Comparison of ENCODE assay signal across 16 mouse cellular contexts in genomic region chr6:144039221-144039620, GRCm38 (mm10).
DNase-seq lines count a peak whose midpoint lies in the region; ATAC-seq lines count a peak whose summit lies in the region.
"Had no signal": no experiment of that assay in that cellular context is flagged by ENCODE, and none has a peak within 500 bp of the region (broad histone marks: within the 10 kb centered on the region; RNA-seq: fewer than 3 reads in every experiment).

No protein-coding gene starts in this region.

- no peak for DNase-seq in kidney, postnatal 10 days
- DNase-seq in embryo, embryonic 10 days (ENCODE audit: low spot score), result peak; percentile 46
- peak; percentile 24 for DNase-seq in forebrain, embryonic 14.5 days (ENCODE audit: low spot score)
- DNase-seq in adipocyte (ENCODE audit: low spot score), result no peak
- DNase-seq: adrenal gland, postnatal 36 days; cerebellum, adult 2 months; heart, postnatal 36 days; kidney, adult 9 months; spleen, adult 18-20 months; thymus, adult 2 months had no signal

- no peaks in the 10 kb centered on the region for H3K36me3 ChIP-seq in kidney, embryonic 16.5 days (ENCODE audit: insufficient read depth, low read length)
- peaks cover 8% of the 10 kb centered on the region; the same call in 1 of the 2 replicates for H3K36me3 ChIP-seq in forebrain, embryonic 14.5 days (ENCODE audit: control insufficient read depth, insufficient read depth, low read length)
- H3K36me3 ChIP-seq in midbrain, embryonic 13.5 days, result no peaks in the 10 kb centered on the region
- no peaks in the 10 kb centered on the region for H3K36me3 ChIP-seq in intestine, embryonic 15.5 days
- H3K36me3 ChIP-seq: liver, embryonic 12.5 days had no signal

- no peak overlapping the region for H3K9ac ChIP-seq in kidney, embryonic 16.5 days (replicated peaks; ENCODE audit: low read length)
- H3K9ac ChIP-seq in forebrain, embryonic 14.5 days (ENCODE audit: low read length), result peak overlapping the region; percentile 8; the same call in 1 of the 2 replicates
- H3K9ac ChIP-seq in midbrain, embryonic 13.5 days (replicated peaks), result no peak overlapping the region
- H3K9ac ChIP-seq in intestine, embryonic 15.5 days, result no peak overlapping the region
- H3K9ac ChIP-seq: liver, embryonic 12.5 days had no signal

- no peak overlapping the region for H3K27ac ChIP-seq in kidney, embryonic 16.5 days (ENCODE audit: low read length)
- no peak overlapping the region for H3K27ac ChIP-seq in forebrain, embryonic 14.5 days (ENCODE audit: low read depth, low read length)
- 0 out of 2 replicates have a peak overlapping the region, but pooled peaks have one; percentile 9 for H3K27ac ChIP-seq in midbrain, embryonic 13.5 days
- H3K27ac ChIP-seq in intestine, embryonic 15.5 days, result no peak overlapping the region
- H3K27ac ChIP-seq: liver, embryonic 12.5 days had no signal

- no peaks in the 10 kb centered on the region for H3K9me3 ChIP-seq in kidney, embryonic 16.5 days (ENCODE audit: low read length)
- no peaks in the 10 kb centered on the region for H3K9me3 ChIP-seq in forebrain, embryonic 14.5 days (replicated peaks; ENCODE audit: control insufficient read depth, low read length)
- H3K9me3 ChIP-seq in midbrain, embryonic 13.5 days, result no peaks in the 10 kb centered on the region
- H3K9me3 ChIP-seq in intestine, embryonic 15.5 days, result no peaks in the 10 kb centered on the region
- H3K9me3 ChIP-seq: liver, embryonic 12.5 days; megakaryocyte, embryonic 14.5 days had no signal

- no peaks in the 10 kb centered on the region for H3K4me1 ChIP-seq in kidney, embryonic 16.5 days (ENCODE audit: insufficient read depth, low read length)
- H3K4me1 ChIP-seq in forebrain, embryonic 14.5 days (ENCODE audit: control insufficient read depth, insufficient read depth, low read length), result peaks cover 44% of the 10 kb centered on the region
- peaks cover 42% of the 10 kb centered on the region for H3K4me1 ChIP-seq in midbrain, embryonic 13.5 days (replicated peaks)
- H3K4me1 ChIP-seq in intestine, embryonic 15.5 days (replicated peaks), result 0 out of 2 replicates have a peak, but pooled peaks cover 3% of the 10 kb centered on the region
- H3K4me1 ChIP-seq: liver, embryonic 12.5 days; megakaryocyte, embryonic 14.5 days had no signal

- H3K4me3 ChIP-seq in kidney, embryonic 16.5 days (ENCODE audit: low read length), result no peak overlapping the region
- no peak overlapping the region for H3K4me3 ChIP-seq in forebrain, embryonic 14.5 days (ENCODE audit: low read depth, low read length)
- H3K4me3 ChIP-seq in midbrain, embryonic 13.5 days (replicated peaks), result no peak overlapping the region
- H3K4me3 ChIP-seq in intestine, embryonic 15.5 days (replicated peaks), result no peak overlapping the region
- H3K4me3 ChIP-seq: erythroblast, embryonic 14.5 days; liver, embryonic 12.5 days; megakaryocyte, embryonic 14.5 days had no signal

- H3K27me3 ChIP-seq in kidney, embryonic 16.5 days (ENCODE audit: insufficient read depth, low read length), result no peaks in the 10 kb centered on the region
- no peaks in the 10 kb centered on the region for H3K27me3 ChIP-seq in forebrain, embryonic 14.5 days (replicated peaks; ENCODE audit: control insufficient read depth, insufficient read depth, low read length)
- no peaks in the 10 kb centered on the region for H3K27me3 ChIP-seq in midbrain, embryonic 13.5 days
- no peaks in the 10 kb centered on the region for H3K27me3 ChIP-seq in intestine, embryonic 15.5 days (replicated peaks)
- H3K27me3 ChIP-seq: liver, embryonic 12.5 days had no signal

- ATAC-seq in kidney, embryonic 16.5 days (ENCODE audit: low FRiP score, low TSS enrichment), result no peak
- 0 out of 2 replicates have a peak, but pooled peaks have one; percentile 24 for ATAC-seq in forebrain, embryonic 14.5 days
- 0 out of 2 replicates have a peak, but pooled peaks have one; percentile 34 for ATAC-seq in midbrain, embryonic 13.5 days
- no peak for ATAC-seq in intestine, embryonic 15.5 days
- ATAC-seq: liver, embryonic 12.5 days had no signal

- 40% methylated on average over 7 of the region's 7 CpGs for WGBS in kidney, embryonic 16.5 days
- 2% methylated on average over 7 of the region's 7 CpGs for WGBS in forebrain, embryonic 14.5 days
- WGBS in midbrain, embryonic 13.5 days, result 27% methylated on average over 7 of the region's 7 CpGs
- WGBS in intestine, embryonic 15.5 days, result 46% methylated on average over 7 of the region's 7 CpGs

- 0 out of 2 replicates have a peak overlapping the region, but pooled peaks have one; percentile 3 for H3K4me2 ChIP-seq in kidney, embryonic 16.5 days (replicated peaks; ENCODE audit: low read depth, low read length)
- no peak overlapping the region for H3K4me2 ChIP-seq in forebrain, embryonic 14.5 days (ENCODE audit: low read length)
- no peak overlapping the region for H3K4me2 ChIP-seq in midbrain, embryonic 13.5 days (replicated peaks)
- H3K4me2 ChIP-seq in intestine, embryonic 15.5 days (replicated peaks), result no peak overlapping the region
- H3K4me2 ChIP-seq: liver, embryonic 12.5 days had no signal

Comparison
In these comparisons a context has a peak if more than half of its experiments do, and no peak if none do; other contexts are left out.
1. ATAC-seq: peak in forebrain, embryonic 14.5 days (single experiment) and midbrain, embryonic 13.5 days (single experiment); none in kidney, embryonic 16.5 days (single experiment) and intestine, embryonic 15.5 days (single experiment).
2. DNase-seq: peak in embryo, embryonic 10 days (single experiment) and forebrain, embryonic 14.5 days (single experiment); none in kidney, postnatal 10 days (single experiment) and adipocyte (single experiment).